Mouse (Mus musculus) liver, embryonic 16.5 days (tissue): Measurements from ENCODE around the gene Csnk1g1. TPM values are rescaled to one million over a fixed set of nuclear protein-coding genes. Genes with fewer than 3 reads are reported as not detected.

Experiments used
- ATAC-seq: fragments of 200-750 bp; cut with Nextera tagmentation; 2 replicates; pipeline ENCODE4 v1.8.0; 2017; ENCODE audit warnings: low read depth, mild to moderate bottlenecking, moderate number of reproducible peaks, moderate library complexity
- H3K27ac ChIP-seq: fragments of 300-500 bp; sonication (generic); 2 replicates; pipeline ENCODE4 v1.5.1; 2014; ENCODE audit warnings: mild to moderate bottlenecking, low read length
- H3K27me3 ChIP-seq: fragments of 300-500 bp; sonication (generic); 2 replicates; pipeline ENCODE4 v1.6.1; 2014; ENCODE audit warnings: low read depth, low read length, mixed read lengths; ENCODE audit not compliant: control insufficient read depth, insufficient read depth
- H3K36me3 ChIP-seq: fragments of 300-500 bp; sonication (generic); 2 replicates; pipeline ENCODE4 v1.6.1; 2014; ENCODE audit warnings: mild to moderate bottlenecking; ENCODE audit not compliant: control insufficient read depth, insufficient read depth
- H3K4me1 ChIP-seq: fragments of 300-500 bp; sonication (generic); 2 replicates; pipeline ENCODE4 v1.6.1; 2014; ENCODE audit warnings: low read depth, low read length, mixed read lengths; ENCODE audit not compliant: control insufficient read depth
- H3K4me2 ChIP-seq: fragments of 300-500 bp; sonication (generic); 2 replicates; pipeline ENCODE4 v1.6.1; 2014; ENCODE audit warnings: low read depth, low read length, mixed read lengths
- H3K4me3 ChIP-seq: fragments of 300-500 bp; sonication (generic); 2 replicates; pipeline ENCODE4 v1.5.1; 2014; ENCODE audit warnings: low read depth, mild to moderate bottlenecking, low read length
- H3K9ac ChIP-seq: fragments of 300-500 bp; sonication (generic); 2 replicates; pipeline ENCODE4 v1.6.1; 2014; ENCODE audit warnings: low read depth, low read length
- H3K9me3 ChIP-seq: fragments of 300-500 bp; sonication (generic); replicated peaks from 2 replicates; pipeline ENCODE4 v1.6.1; 2016; ENCODE audit warnings: low read length; ENCODE audit not compliant: control insufficient read depth
- WGBS: fragments of 180-500 bp; shearing (Covaris S2); extraction: QIAGEN DNeasy Blood & Tissue Kit; methylation state at CpG from one replicate; pipeline ENCODE4 v1.1.7; 2014; ENCODE audit not compliant: insufficient replicate concordance; 5-methylcytosine and 5-hydroxymethylcytosine counted together
- polyA plus RNA-seq: library from polyadenylated mRNA; unstranded; fragments of >200 nt; fragmentation: Nextera tagmentation; extraction: Ambion mirVana; gene quantifications from 2 replicates; pipeline ENCODE4 v1.2.1, GENCODE M21; 2015

Gene Csnk1g1
- polyA plus RNA-seq, 1 experiment from 2014 or later, result 3.7 TPM

DNA sequence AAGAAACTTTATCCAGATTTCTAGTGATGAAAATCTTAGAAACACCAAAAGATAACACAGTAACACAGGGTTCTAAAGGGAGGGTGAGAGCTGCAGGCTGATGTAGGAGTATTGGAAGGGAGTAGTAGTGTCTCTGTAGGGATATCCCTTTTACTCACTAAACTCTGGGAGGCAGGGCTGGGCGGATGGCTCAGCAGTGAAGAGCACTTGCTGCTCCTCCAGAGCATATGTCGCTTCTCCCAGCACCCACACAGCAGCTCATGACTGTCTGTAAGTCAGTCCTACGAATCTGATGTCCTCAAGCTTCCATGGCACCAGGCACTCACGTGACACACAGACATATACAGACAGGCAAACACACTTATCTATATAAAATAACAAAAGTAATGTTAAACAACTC lies 129.4 kb downstream of the Csnk1g1 start:
- no peaks in the 10 kb centered on the region for H3K4me1 ChIP-seq
- H3K27ac ChIP-seq, result no peak overlapping the region
- ATAC-seq, result no peak
- no peaks in the 10 kb centered on the region for H3K9me3 ChIP-seq
- no peaks in the 10 kb centered on the region for H3K27me3 ChIP-seq
- H3K9ac ChIP-seq, result no peak overlapping the region
- H3K4me2 ChIP-seq, result no peak overlapping the region
- H3K36me3 ChIP-seq, result no peaks in the 10 kb centered on the region
- WGBS, result 84% methylated on average over 4 of the region's 4 CpGs
- no peak overlapping the region for H3K4me3 ChIP-seq

DNA sequence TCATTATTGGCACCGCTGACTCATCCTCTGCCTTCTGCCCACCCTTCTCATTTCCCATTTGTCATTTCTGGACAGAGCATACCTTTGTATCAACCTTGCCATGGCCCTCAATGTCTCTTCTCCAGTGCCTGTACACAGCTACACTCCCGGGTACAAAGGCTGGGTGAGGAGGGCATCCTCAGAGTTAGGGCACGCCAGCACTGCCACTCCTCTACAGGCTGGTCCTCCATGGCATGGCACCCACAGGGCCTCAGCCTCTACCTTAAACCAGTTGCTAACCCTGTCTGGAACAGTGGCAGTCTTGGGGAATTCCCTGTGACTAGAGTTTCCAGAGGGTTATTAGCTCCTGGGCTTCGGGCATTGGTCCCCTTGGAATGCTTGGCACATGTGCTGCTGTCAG lies 129.9 kb downstream of the Csnk1g1 start:
- H3K4me2 ChIP-seq, result no peak overlapping the region
- H3K36me3 ChIP-seq, result no peaks in the 10 kb centered on the region
- H3K4me3 ChIP-seq, result no peak overlapping the region
- no peak overlapping the region for H3K9ac ChIP-seq
- H3K4me1 ChIP-seq, result no peaks in the 10 kb centered on the region
- ATAC-seq, result no peak
- no peak overlapping the region for H3K27ac ChIP-seq
- H3K27me3 ChIP-seq, result no peaks in the 10 kb centered on the region
- no peaks in the 10 kb centered on the region for H3K9me3 ChIP-seq
- WGBS, result 81% methylated on average over 4 of the region's 4 CpGs

- no peaks in the 10 kb centered on the region for H3K36me3 ChIP-seq
- H3K4me3 ChIP-seq, result no peak overlapping the region
- no peak for ATAC-seq
- 78% methylated on average over 4 of the region's 4 CpGs for WGBS
- no peak overlapping the region for H3K27ac ChIP-seq
- no peaks in the 10 kb centered on the region for H3K4me1 ChIP-seq
- no peak overlapping the region for H3K9ac ChIP-seq
- no peaks in the 10 kb centered on the region for H3K9me3 ChIP-seq
- no peaks in the 10 kb centered on the region for H3K27me3 ChIP-seq
- no peak overlapping the region for H3K4me2 ChIP-seq
Observed at GRCm38 (mm10) chr9:66039290-66039689, 130.6 kb downstream of the Csnk1g1 start.

DNA sequence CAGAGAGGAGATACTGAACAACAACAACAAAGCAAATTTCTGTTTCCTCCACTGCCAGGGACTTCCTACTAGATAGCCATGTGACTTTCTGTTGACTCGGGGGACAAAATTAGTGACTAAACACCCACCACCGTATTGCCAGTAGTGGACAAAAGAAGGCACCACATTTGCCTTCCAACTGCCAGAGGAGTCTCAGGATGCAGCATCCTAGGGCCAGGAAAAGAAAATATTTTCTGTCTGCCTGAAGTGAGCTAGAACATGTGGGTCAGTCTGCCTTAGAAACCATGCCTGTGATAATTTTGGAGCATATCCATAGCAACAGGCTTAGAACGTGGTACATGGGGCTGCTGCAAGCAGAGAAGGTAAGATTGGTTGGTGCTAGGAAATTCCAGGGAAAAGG lies 132.1 kb downstream of the Csnk1g1 start:
- Histone ChIP-seq H3K27ac (no peak overlapping the region), H3K4me1 (no peaks in the 10 kb centered on the region), H3K9ac (no peak overlapping the region), H3K27me3 (no peaks in the 10 kb centered on the region), H3K9me3 (no peaks in the 10 kb centered on the region), H3K36me3 (no peaks in the 10 kb centered on the region), H3K4me3 (no peak overlapping the region), H3K4me2 (no peak overlapping the region)
- 68% methylated on average over 3 of the region's 3 CpGs for WGBS
- ATAC-seq, result no peak

- Histone ChIP-seq H3K4me3 (no peak overlapping the region), H3K4me1 (no peaks in the 10 kb centered on the region), H3K27ac (no peak overlapping the region), H3K9ac (no peak overlapping the region), H3K4me2 (no peak overlapping the region), H3K27me3 (no peaks in the 10 kb centered on the region), H3K36me3 (no peaks in the 10 kb centered on the region), H3K9me3 (no peaks in the 10 kb centered on the region)
- no peak for ATAC-seq
- WGBS, result 71% methylated on average over 4 of the region's 4 CpGs
Observed at GRCm38 (mm10) chr9:66042331-66042730, 133.6 kb downstream of the Csnk1g1 start.

- ATAC-seq, result no peak
- no peaks in the 10 kb centered on the region for H3K27me3 ChIP-seq
- no peak overlapping the region for H3K9ac ChIP-seq
- WGBS, result 75% methylated on average over 3 of the region's 3 CpGs
- H3K4me3 ChIP-seq, result no peak overlapping the region
- no peaks in the 10 kb centered on the region for H3K9me3 ChIP-seq
- no peak overlapping the region for H3K4me2 ChIP-seq
- no peak overlapping the region for H3K27ac ChIP-seq
- H3K36me3 ChIP-seq, result no peaks in the 10 kb centered on the region
- no peaks in the 10 kb centered on the region for H3K4me1 ChIP-seq
Observed at GRCm38 (mm10) chr9:66043241-66043640, 134.5 kb downstream of the Csnk1g1 start.

GRCm38 (mm10) chr9:66049931-66050601 lies 141.3 kb downstream of the Csnk1g1 start:
- Histone ChIP-seq H3K4me3 (no peak overlapping the region), H3K36me3 (no peaks in the 10 kb centered on the region), H3K27me3 (no peaks in the 10 kb centered on the region), H3K27ac (no peak overlapping the region), H3K4me1 (no peaks in the 10 kb centered on the region), H3K9me3 (0 out of 2 replicates have a peak, but pooled peaks cover 2% of the 10 kb centered on the region), H3K4me2 (no peak overlapping the region), H3K9ac (no peak overlapping the region)
- no peak for ATAC-seq
- WGBS, result 73% methylated on average over 6 of the region's 6 CpGs

DNA sequence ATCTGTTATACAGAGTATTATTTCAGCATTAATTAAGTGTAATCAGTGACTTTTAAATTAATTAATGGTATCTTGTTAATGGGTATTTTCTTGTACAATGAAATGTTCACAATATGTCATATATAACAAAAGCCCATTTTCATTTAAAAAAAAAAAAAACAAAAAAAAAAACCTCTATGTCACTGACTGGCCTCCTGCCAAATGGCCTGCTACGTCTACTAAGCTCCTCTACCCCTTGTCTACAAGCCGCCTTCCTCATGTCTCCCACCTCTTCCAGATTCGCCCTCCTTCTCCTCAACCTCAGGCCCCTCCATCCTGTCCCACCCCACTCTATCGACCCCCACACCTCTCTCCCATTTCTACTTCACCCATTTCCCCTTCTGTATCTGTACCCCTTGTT lies 142.8 kb downstream of the Csnk1g1 start:
- Histone ChIP-seq H3K27me3 (no peaks in the 10 kb centered on the region), H3K27ac (no peak overlapping the region), H3K4me1 (no peaks in the 10 kb centered on the region), H3K9me3 (0 out of 2 replicates have a peak, but pooled peaks cover 2% of the 10 kb centered on the region), H3K4me3 (no peak overlapping the region), H3K9ac (no peak overlapping the region), H3K36me3 (no peaks in the 10 kb centered on the region), H3K4me2 (no peak overlapping the region)
- ATAC-seq, result no peak
- 52% methylated on average over 4 of the region's 4 CpGs for WGBS

DNA sequence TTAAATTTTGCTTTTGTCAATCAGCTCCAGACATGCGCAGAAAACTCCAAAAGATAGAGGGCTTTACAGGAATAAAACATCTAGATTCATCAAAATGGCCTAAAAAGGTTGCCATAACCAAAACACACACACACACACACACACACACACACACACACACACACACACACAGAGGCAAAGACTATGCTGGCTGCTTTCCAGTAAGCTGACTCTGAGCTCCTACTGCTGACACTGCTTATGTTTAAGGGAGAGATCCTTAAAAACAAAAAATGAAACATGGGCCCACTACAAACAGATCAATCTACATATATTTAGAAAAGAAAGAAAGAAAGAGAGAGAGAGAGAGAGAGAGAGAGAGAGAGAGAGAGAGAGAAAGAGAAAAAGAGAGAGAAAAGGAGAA lies 144.0 kb downstream of the Csnk1g1 start:
- Histone ChIP-seq H3K9ac (no peak overlapping the region), H3K9me3 (0 out of 2 replicates have a peak, but pooled peaks cover 2% of the 10 kb centered on the region), H3K36me3 (no peaks in the 10 kb centered on the region), H3K4me2 (no peak overlapping the region), H3K4me3 (no peak overlapping the region), H3K4me1 (no peaks in the 10 kb centered on the region), H3K27me3 (no peaks in the 10 kb centered on the region), H3K27ac (no peak overlapping the region)
- 80% methylated on average over 1 of the region's 1 CpGs for WGBS
- ATAC-seq, result no peak
